Mouse (Mus musculus) heart, adult 9 months (tissue): ENCODE results near the gene L3mbtl4.

Experiments used
- DNase-seq, 2 experiments: peaks; one replicate each; pipeline ENCODE4 v3.0.0; 2022; ENCODE audit warnings: low spot score in 2 of 2

Gene L3mbtl4

DNA sequence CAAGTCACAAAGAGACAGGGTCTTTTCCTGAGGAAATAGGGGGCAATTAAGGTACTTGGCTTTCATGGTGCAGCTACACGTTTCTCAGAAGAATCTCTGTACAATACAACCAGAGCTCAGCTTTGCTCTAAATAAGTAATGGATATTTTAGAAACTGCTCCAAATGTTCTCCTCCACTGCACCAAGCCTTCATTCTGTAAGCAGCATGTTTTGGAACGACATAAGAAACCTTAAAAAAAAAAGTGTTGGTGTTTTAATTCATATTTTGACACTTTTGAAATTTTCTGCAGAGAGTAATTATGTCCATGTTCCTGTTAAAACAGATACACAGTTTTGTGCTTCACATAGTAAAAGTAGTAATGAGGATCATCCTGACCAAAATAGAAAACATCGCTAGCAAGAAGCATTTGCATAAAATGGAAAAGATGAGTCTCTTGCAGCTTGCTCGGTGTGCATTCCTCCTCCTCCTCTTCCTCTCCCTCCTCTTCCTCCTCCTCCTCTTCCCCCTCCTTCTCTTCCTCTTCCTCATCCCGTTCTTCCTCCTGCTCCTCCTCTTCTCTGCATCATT, 369.0 kb downstream of the L3mbtl4 start:
- no peak for DNase-seq

DNA sequence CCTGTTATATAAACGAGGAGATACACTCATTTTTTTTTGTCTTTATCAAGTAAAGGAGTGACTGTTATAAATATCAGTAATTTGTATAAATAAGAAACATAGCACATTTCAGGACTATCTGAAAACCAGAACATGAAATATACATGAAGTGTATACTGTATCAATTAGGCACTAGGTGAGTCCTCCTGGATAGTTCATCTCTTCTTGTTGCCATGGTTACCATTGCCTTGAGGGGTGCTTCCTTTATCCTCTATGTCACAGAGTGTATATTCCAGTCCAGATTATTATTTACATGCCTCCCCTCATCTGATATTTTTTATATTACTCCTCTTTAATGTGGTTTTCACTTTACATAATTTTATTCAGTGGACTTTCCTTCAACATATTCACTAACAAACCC, 392.9 kb downstream of the L3mbtl4 start:
- no peak for DNase-seq

DNA sequence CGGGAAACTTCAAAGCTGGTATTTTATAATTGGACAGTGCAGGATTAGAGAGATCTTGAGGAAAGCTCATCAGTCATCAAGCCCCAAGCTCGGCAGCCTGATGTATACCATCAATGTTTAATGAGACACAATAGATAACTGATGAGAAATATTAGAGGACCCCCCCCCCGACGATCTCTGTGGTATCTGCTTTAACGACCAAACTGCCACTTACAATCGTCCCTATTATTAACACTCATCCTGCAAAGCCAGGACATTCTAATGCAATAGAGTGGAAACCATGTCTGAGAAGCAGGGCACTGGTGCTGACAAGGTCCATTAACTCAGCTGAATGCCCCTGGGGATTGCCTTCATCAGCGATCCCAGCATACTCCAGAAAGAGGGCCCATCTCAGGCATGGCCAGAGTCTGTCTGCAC, 398.5 kb downstream of the L3mbtl4 start:
- DNase-seq = no peak

DNA sequence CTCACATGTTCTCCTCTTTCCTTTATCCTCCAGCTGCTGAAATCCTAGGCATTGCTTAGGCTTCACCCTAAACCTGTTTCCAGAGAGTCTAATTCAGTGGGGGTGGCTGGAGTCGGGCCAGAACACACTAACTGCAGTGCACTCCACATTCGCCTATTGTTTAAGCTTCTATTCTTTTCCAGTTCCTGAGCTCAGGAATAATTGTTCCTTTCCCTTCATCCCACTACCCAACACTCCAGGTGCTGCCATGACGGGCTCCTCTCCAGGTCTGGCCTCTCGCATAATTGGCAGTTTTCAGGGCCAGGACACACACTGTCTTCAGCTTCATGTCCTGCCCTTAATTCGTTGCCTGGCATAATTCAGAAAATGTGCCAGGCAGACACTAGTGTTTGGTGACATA, 437.1 kb downstream of the L3mbtl4 start:
- DNase-seq = no peak

DNA sequence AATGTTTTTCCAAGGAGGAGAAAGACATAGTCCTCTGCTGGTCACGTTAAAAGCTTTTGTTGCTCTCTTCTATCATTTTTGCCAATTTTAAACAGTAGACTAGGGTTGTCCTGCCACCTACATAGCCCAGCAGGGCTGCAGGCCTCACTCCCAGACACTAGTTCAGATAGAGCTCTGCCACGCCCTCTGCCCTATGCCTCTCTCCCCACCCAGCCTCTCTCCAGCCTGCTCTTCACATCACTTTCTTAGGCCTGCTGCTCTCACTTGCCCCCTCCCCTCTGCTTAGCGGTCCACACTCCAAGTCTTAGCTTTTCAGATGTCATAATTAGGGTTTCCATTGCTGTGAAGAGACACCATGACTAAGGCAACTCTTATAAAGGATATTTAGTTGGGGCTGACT, 437.8 kb downstream of the L3mbtl4 start:
- DNase-seq = no peak

DNA sequence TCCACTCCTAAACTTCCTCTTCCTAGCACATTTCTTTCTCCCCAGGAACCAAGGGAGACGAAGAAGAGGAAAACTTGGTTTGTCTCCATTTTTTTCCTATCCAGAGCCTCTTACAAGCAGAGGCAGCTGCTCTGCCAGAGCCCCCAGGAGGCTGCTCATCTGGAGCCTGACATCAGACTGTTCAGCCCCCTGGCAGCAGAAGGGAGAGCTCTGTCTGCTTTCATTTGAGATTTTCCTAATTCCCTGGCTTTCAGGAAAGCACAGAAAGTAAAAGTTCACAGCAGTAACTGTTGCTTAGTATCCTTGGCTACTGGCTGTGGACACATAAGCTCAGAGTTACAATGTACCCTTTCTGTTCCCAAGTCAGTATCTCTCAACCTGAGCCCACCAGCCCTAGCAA, 474.7 kb downstream of the L3mbtl4 start:
- peak; percentile 10 to 15 for DNase-seq

DNA sequence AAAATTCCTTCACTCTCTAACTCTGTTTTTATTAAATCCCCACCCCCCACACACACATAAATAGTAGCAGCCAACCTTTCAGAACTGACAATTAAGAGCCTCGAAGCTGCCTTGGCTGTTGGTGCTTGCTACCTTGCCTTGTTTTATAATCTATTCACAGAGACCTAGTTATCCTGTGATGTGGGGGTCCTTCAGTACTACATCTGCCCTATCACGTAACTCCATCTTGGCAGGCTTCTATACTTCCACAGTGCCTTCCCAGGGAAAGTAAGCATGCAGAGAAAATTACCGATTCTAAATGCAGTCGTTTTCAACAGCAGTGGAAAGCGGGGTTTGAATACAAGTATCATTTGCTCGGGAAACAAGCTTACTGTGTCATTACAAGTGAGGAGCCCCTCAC, 476.9 kb downstream of the L3mbtl4 start:
- no peak for DNase-seq

DNA sequence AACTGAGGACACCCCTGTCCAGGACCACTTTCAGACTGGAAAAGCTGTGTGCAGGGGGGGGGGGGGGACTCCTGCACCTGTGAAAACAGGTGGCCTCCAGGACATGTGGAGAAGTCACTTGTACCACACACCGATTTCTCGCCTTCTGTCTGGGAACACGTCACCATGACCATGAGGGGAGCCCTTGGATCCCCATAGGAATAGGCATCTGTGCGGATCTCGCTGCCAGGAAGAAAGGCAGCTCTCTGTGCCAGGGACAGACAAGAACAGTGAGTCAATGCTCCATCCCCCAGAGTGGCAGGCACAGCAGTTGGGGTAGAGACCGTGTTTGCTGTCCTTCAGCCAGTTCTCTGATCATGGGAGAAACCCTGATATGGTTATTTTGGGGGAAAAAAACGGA, 479.5 kb downstream of the L3mbtl4 start:
- DNase-seq = no peak

DNA sequence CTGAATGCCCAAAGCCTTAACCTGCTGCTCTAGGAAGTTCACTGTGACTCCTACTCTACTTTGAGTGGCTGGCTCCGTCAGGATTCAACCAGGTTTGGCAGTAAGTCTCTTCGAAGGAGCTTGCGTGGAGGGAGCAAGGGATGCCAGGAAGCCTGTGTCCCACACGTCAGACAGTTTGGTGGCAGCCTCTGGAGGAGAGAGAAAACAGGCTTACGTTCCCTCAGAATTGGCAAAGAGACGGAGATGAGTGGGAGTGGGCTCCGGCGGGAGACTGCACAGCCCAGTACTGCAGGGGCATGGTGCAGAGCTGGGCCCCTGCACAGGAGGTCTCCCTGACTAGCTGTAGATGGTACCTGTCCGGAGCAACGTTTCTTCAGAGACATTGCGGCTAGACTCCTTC, 481.2 kb downstream of the L3mbtl4 start:
- DNase-seq = no peak

DNA sequence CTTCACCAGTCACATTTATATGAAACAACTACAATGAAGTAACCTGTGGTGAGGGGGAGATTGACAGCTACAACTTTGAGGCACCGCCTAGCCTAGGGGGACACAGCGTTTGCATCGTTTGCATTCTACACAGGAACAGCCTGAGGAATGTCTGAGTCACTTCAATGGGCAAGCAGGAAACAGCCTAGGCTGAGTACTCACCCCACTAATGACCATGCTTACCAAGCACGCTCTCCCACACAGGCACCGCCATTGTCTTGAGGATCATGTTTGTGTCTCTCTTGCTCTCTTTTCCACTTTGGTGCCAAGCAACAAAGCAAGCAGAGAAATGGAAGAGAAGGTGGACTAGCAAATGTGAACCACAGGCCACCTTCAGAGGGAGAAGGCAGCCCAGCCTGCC, 484.8 kb downstream of the L3mbtl4 start:
- no peak for DNase-seq

DNA sequence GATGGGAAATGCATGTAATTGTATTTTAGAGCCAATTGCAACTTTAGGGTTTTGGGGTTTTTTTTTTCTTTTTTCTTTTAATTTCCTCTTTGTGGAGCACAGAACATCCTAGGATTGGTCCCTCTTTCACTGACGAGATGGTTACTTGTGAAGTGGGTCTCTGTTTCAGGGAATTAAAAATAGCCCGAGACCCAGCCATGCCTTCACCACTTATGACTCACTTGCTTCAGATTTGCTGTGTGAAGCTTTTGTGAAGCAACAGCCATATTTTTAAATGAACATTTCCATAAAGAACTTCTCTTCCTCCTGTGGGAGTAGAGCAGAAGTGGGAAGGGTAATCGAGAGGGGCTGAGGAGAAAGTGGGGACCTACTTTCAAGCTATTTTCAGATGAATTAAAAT, 485.3 kb downstream of the L3mbtl4 start:
- no peak for DNase-seq

DNA sequence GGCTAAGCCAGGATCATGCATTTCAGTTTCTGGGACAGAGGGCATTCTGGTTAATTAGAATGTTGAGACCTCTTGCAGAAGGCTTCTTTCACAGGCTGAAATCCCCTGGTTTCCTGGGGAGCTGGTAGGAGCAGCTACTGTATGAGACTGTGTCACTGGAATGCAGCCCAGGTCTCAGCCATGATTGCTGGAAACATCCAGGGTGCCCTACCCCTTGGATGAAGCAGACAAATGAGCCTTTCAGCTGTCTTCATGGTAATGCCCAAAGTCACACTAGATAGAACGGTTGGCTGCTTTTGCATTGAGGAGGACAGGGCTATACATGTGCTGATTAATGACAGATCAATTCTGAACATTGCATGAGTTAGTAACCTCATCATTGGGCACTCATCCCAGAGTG, 486.4 kb downstream of the L3mbtl4 start:
- no peak for DNase-seq

DNA sequence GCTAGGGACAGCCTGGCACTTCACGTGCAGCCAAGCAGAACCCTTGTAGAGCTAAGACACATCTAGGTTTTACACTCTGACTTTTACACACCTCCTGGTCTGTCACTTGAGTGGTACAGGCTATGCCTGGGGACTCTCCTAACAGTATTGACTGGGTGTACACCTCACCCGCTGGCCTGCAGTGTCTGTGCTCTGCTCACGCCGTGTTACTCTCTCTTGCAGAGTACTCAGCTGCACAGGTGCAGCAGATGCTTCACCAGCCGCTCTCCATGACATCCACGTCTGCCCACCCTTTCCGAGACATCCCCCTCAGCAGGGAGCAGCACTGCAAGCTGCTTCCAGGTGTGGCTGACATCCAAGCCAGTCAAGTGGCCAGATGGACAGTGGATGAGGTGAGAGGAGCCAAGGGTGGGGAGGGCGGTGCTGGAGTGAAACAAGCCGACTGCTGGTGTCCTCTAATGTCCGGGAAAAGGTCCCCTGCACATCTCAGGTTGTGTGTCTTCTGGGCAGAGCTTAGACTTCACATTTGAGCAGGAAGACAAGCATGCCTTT, 490.8 kb downstream of the L3mbtl4 start:
- no peak for DNase-seq

DNA sequence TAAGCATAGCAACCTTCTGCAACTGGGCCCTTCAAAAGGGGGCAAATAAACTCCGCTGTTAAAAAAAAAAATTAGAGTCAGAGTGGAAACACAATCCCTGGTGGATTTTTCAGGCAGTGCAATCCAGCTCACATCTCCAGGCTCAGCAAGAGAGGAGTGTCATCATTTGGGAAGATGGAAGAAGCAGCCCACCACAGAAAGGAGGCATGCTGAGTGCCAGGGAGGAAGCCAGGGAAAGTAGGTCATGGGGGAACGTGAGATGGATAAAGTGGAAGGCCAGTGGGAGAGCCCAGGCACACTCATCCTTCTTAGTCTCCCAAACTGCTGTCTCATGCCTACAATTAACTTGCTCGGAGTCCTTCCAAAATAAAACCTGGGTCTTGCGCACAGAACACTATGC, 496.0 kb downstream of the L3mbtl4 start:
- no peak for DNase-seq

DNA sequence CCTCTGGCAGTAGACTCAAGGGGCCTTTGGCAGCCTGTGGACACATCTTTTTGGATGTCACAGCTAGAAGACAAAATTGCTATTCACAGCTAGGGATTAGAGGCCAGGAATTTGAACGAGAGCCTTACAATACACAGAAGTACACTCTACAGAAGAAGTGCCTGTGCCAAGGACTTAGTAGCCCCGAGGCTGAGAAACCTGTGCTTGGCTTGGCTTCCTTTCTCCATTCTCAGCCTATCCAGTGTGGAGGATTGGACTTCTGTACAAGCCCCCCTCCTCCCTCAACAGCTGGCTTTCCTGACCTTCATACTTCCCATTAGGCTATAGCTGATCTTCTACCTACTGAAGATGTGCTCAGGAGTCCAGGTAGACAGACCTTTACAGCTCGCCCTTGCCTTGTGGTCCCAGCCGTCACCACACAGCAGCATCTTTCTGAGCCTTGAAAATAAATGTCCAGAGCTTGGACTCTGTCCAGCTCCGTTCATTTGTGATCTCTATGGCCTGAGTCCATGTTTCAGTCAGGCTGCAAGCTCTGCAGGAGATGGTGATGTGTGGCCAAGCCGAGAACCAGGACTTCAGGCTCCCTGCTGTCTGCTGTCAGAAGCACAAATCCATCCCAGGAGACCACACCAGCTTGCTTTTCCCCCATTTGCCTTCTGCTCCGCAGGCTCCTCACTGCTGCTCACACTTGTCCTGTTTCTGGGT, 497.6 kb downstream of the L3mbtl4 start:
- DNase-seq = no peak

DNA sequence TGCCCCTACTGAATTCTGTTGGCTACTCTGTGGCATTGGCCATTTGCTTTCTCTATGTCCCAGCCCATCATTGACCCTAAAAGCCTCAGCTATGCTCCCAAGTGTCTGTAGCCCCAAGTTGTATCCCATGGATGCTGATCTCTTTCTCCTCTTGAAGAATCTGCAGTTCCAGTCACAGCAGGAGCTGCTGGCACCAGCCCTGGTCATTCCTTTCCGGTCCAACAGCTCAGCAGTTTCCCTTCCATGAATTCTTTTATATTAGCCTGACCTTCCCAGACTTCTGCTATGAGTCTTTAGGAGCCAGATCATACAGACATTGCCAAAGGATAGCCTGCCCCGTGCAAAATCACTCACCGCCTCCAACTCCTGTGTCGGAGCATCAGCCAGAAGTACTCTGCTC, 520.1 kb downstream of the L3mbtl4 start:
- DNase-seq = no peak

DNA sequence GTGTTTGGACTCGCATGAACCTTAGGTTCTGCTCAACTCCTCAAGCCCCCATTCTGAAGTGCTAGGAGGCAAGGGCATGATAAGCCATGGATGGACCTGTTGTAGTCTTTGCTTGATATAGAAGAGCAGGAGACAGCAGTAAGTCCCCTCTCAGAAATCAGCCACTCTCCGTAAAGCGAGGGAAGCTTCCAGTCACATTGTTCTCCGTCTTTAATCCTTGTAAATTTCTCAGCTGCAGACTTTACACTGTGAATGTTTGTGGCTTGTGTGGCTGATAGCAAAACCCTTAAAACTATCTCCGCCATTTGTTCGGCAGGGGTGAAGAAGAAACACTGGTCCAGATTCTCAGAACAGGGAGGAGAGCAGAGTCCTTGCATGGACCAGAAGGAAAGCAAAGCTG, 552.7 kb downstream of the L3mbtl4 start, which contains the start of gene Tmem200c:
Gene Tmem200c, plus strand, starts transcription at position 301 of the 400 bp plus-strand sequence.
- DNase-seq = no peak
